Mouse (Mus musculus) ES-E14 (cell line): Measurements from ENCODE around the gene Rplp1.

Experiments used
- HCFC1 ChIP-seq: IDR thresholded peaks from 2 replicates; pipeline ENCODE4 v1.6.1; 2012; ENCODE audit warnings: low read length, inconsistent platforms, borderline replicate concordance; ENCODE audit not compliant: insufficient read depth
- ZC3H11A ChIP-seq: IDR thresholded peaks from 2 replicates; pipeline ENCODE4 v1.6.1; 2012; ENCODE audit warnings: low read depth, mild to moderate bottlenecking, inconsistent platforms, low read length, borderline replicate concordance

DNA sequence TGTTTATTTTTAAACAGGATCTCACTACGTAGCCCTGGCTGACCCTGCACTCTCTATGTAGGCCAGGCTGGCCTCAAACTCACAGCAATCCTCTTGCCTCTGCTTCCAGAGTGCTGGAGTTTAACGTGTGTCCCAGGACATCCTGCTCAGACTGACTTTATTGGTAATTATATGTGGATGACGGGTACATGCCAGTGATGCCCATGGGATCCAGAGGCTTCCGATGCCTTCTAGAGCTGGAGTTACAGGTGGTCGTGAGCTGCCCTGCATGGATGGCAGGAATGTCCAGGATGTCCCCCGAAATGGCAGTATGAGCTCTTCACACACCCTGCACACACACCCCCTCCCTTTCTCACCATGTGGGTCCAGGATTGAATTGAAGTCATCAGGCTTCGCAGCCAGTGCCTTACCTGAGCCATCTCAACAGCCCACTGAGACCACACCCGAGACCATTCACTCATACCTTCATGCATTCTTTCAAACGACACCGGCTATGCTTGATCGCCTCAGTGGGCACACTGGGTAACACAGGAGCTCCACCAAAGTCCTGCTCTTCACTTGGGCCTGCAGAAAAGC is 5.4 kb downstream of the Rplp1 start:
- TF ChIP-seq ZC3H11A: no peak
- TF ChIP-seq HCFC1: no peak
